Mouse (Mus musculus): ENCODE measurements around the gene Hsh2d. TPM values are rescaled to one million over a fixed set of nuclear protein-coding genes. Genes with fewer than 3 reads are reported as not detected.
A peak's percentile ranks its signal among the peaks of the same experiment; 100 is the strongest.

Gene Hsh2d
- polyA plus RNA-seq, 1 experiment: not detected

DNA sequence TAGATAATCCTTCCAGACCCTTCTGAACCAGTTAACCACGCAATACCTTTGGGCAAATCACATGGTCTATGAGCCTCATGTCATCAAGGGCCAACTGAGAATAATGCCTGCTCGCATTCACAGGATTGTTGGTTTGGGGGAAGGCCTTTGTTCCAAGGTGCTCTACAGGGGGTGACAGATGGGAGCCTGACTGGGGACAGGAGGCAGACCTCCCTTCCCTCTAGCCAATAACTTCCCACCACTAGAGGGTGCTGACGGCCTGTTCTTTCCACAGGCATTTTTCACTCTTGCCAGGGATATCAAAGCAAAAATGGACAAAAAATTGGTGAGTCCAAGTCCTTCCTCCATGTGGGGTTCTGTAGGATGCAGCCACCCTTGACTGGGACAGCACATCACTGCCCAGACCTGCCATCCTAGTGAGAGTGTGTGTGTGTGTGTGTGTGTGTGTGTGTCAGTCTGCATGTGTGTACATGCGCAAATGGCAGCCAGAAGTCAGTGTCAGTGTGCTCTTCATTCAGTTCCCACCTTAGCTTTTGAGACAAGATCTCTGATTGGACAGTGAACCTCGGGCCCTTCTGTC lies 12.0 kb upstream of the Hsh2d start:
- H3K4me3 ChIP-seq: no peak overlapping the region
- no peaks in the 10 kb centered on the region for H3K79me2 ChIP-seq (ENCODE audit: control insufficient read depth, insufficient read depth)
- H3ac ChIP-seq (ENCODE audit: control insufficient read depth, insufficient read length): no peak overlapping the region
- no peaks in the 10 kb centered on the region for H3K36me3 ChIP-seq (ENCODE audit: control insufficient read depth, insufficient read depth)
- H3K4me2 ChIP-seq (ENCODE audit: low read depth): no peak overlapping the region
- no peak for TF ChIP-seq POLR2AphosphoS2 (IDR thresholded peaks at IDR 0.05; ENCODE audit: insufficient read length, low read depth)
- no peak for TF ChIP-seq TCF12 (IDR thresholded peaks at IDR 0.05; ENCODE audit: insufficient read depth, poor library complexity, severe bottlenecking)
- no peak for TF ChIP-seq REST (IDR thresholded peaks at IDR 0.05; ENCODE audit: insufficient read depth, insufficient read length)
- no peak for TF ChIP-seq TCF3 (IDR thresholded peaks at IDR 0.05; ENCODE audit: insufficient read length, low read depth)
- TF ChIP-seq USF1 (IDR thresholded peaks at IDR 0.05; ENCODE audit: low read depth): no peak
- no peak for TF ChIP-seq SRF (IDR thresholded peaks at IDR 0.05; ENCODE audit: control insufficient read depth, insufficient read length, low read depth)
- TF ChIP-seq POLR2A (IDR thresholded peaks at IDR 0.05; ENCODE audit: insufficient read length, low read depth): no peak
- TF ChIP-seq CEBPB (IDR thresholded peaks at IDR 0.05; ENCODE audit: insufficient read depth, poor library complexity, severe bottlenecking): no peak
- no peak for TF ChIP-seq E2F4 (IDR thresholded peaks at IDR 0.05; ENCODE audit: insufficient read depth)
- TF ChIP-seq MYOD1 (IDR thresholded peaks at IDR 0.05; ENCODE audit: control insufficient read depth in 1 of 3, insufficient read length in 2 of 3, low read depth in 2 of 3): no peak
- TF ChIP-seq MAX (IDR thresholded peaks at IDR 0.05; ENCODE audit: low read depth): no peak
- TF ChIP-seq MYOG (IDR thresholded peaks at IDR 0.05; ENCODE audit: control insufficient read depth in 1 of 3, insufficient read depth in 1 of 3, insufficient read length in 2 of 3, low read depth in 2 of 3): no peak
- H3K27me3 ChIP-seq (ENCODE audit: control insufficient read depth, insufficient read depth, insufficient read length): no peaks in the 10 kb centered on the region

DNA sequence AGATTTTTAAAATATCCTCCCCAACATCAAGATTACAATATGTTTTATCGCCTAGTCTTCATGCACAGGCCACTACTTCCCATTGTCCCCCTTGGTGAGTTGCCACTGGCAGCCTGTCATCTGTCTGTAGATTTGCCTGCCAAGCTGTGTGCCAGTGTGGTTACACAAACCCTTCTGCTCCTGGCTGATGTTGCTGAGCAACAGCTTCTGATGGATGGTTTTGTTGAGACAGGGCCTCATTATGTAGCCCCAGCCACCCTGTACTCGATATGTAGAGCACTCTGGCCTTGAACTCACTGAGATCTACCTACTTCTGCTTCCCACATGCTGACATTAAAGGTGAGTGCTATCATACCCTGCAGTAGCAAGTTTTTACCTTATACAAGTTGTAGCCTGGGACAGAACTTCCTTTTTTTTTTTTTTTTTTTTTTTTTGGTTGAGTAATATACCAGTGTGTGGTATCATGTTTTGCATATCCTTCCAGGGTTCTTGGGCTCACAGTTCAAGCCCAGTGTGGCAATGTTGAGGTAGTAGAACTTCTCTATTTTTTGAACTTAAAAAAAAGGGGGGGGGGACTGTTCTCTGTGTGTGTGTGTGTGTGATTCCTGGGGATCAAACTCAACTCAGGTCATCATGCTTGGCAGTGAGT lies 5.8 kb upstream of the Hsh2d start:
- Histone ChIP-seq H3K36me3 (ENCODE audit: control insufficient read depth, insufficient read depth) (no peaks in the 10 kb centered on the region), H3ac (ENCODE audit: control insufficient read depth, insufficient read length) (no peak overlapping the region), H3K4me3 (no peak overlapping the region), H3K79me2 (ENCODE audit: control insufficient read depth, insufficient read depth) (no peaks in the 10 kb centered on the region), H3K27me3 (ENCODE audit: control insufficient read depth, insufficient read depth, insufficient read length) (no peaks in the 10 kb centered on the region), H3K4me2 (ENCODE audit: low read depth) (no peak overlapping the region)
- TF ChIP-seq CEBPB (IDR thresholded peaks at IDR 0.05; ENCODE audit: insufficient read depth, poor library complexity, severe bottlenecking): no peak
- peak; percentile 45 for TF ChIP-seq POLR2AphosphoS2 (IDR thresholded peaks at IDR 0.05; ENCODE audit: insufficient read length, low read depth)

DNA sequence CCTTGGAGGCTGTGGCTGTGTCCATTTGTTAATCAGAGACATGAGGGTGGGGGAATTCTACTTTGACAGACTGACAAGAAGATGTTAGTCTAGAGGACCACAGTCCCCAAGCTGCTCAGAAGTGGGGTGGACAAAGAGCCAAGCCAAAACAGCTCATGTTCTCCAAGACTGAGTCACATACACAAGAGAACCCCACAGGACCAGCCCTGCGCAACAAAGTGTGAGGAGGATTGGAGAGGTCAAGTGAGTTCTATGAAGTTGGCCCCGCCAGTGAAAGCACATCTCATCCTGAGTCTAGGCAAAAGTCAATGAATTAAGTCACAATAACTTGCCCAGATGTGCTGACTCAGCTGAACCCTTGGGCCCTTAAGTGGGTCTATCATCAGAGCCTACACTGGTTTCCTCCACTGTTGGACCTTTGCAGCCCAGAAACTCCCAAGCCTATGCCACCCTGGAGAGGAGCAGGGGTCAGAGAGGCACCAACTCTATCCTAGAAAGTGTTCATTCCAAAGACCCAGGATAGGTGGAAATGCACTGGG lies 1.6 kb upstream of the Hsh2d start:
- no peak for TF ChIP-seq USF1 (IDR thresholded peaks at IDR 0.05; ENCODE audit: low read depth)
- TF ChIP-seq CEBPB (IDR thresholded peaks at IDR 0.05; ENCODE audit: insufficient read depth, poor library complexity, severe bottlenecking): no peak
- no peak for TF ChIP-seq MAX (IDR thresholded peaks at IDR 0.05; ENCODE audit: low read depth)
- TF ChIP-seq REST (IDR thresholded peaks at IDR 0.05; ENCODE audit: insufficient read depth, insufficient read length): no peak
- TF ChIP-seq MYOG (IDR thresholded peaks at IDR 0.05; ENCODE audit: control insufficient read depth in 1 of 3, insufficient read depth in 1 of 3, insufficient read length in 2 of 3, low read depth in 2 of 3): no peak
- TF ChIP-seq MYOD1 (IDR thresholded peaks at IDR 0.05; ENCODE audit: control insufficient read depth in 1 of 3, insufficient read length in 2 of 3, low read depth in 2 of 3): no peak
- Histone ChIP-seq H3K27me3 (ENCODE audit: control insufficient read depth, insufficient read depth, insufficient read length) (no peaks in the 10 kb centered on the region), H3K4me2 (ENCODE audit: low read depth) (no peak overlapping the region)

DNA sequence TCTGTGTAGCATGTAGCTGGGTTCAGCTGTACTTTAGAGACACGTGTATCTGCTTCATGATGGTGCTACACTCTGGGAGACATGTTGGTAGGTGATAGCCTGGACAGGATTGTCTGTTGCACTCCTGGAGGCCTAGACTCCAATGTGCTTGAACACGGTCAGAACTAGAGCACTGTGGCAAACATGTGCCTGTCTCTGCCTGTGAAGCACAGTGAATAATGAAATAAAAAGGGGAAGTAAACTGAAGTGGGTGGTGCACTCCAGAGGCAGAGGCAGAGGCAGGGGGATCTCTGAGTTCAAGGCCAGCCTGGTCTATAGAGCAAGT lies 739 bp downstream of the Hsh2d start:
- Histone ChIP-seq H3ac (ENCODE audit: control insufficient read depth, insufficient read length) (no peak overlapping the region), H3K27me3 (ENCODE audit: control insufficient read depth, insufficient read depth, insufficient read length) (no peaks in the 10 kb centered on the region), H3K36me3 (ENCODE audit: control insufficient read depth, insufficient read depth) (no peaks in the 10 kb centered on the region), H3K4me3 (no peak overlapping the region), H3K4me2 (ENCODE audit: low read depth) (no peak overlapping the region), H3K79me2 (ENCODE audit: control insufficient read depth, insufficient read depth) (no peaks in the 10 kb centered on the region)
- TF ChIP-seq POLR2AphosphoS2 (IDR thresholded peaks at IDR 0.05; ENCODE audit: insufficient read length, low read depth) (no peak), POLR2A (IDR thresholded peaks at IDR 0.05; ENCODE audit: insufficient read length, low read depth) (no peak), CEBPB (IDR thresholded peaks at IDR 0.05; ENCODE audit: insufficient read depth, poor library complexity, severe bottlenecking) (no peak), TCF12 (IDR thresholded peaks at IDR 0.05; ENCODE audit: insufficient read depth, poor library complexity, severe bottlenecking) (no peak), MAX (IDR thresholded peaks at IDR 0.05; ENCODE audit: low read depth) (no peak), TCF3 (IDR thresholded peaks at IDR 0.05; ENCODE audit: insufficient read length, low read depth) (no peak), USF1 (IDR thresholded peaks at IDR 0.05; ENCODE audit: low read depth) (no peak), MYOD1 (IDR thresholded peaks at IDR 0.05; ENCODE audit: control insufficient read depth in 1 of 3, insufficient read length in 2 of 3, low read depth in 2 of 3) (no peak), E2F4 (IDR thresholded peaks at IDR 0.05; ENCODE audit: insufficient read depth) (no peak), SRF (IDR thresholded peaks at IDR 0.05; ENCODE audit: control insufficient read depth, insufficient read length, low read depth) (no peak), REST (IDR thresholded peaks at IDR 0.05; ENCODE audit: insufficient read depth, insufficient read length) (no peak), MYOG (IDR thresholded peaks at IDR 0.05; ENCODE audit: control insufficient read depth in 1 of 3, insufficient read depth in 1 of 3, insufficient read length in 2 of 3, low read depth in 2 of 3) (no peak)

More for the DNA sequence above, 1.6 kb upstream of the Hsh2d start:
- Histone ChIP-seq H3K36me3 (ENCODE audit: control insufficient read depth, insufficient read depth) (no peaks in the 10 kb centered on the region), H3ac (ENCODE audit: control insufficient read depth, insufficient read length) (no peak overlapping the region), H3K79me2 (ENCODE audit: control insufficient read depth, insufficient read depth) (no peaks in the 10 kb centered on the region), H3K4me3 (no peak overlapping the region)

DNA sequence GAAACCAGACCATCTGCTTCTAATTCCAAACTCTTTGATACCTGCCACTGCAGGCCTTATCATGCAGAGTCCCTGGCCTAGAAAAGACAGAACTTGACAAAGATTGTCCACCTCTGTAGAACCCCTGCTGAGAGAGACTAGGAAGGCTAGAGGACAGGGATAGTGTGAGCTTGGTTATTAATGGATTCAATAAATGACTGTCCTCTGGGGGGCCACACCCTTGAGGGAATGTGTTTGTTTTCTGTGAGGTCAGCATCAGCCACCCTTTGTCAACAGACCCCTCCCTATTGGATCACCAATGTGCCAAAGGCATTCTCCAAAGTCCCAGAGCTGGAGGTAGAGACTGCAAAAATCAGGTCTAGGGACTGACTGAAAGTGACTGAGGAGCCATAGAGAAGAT lies 2.6 kb downstream of the Hsh2d start:
- TF ChIP-seq MYOG (IDR thresholded peaks at IDR 0.05; ENCODE audit: control insufficient read depth in 1 of 3, insufficient read depth in 1 of 3, insufficient read length in 2 of 3, low read depth in 2 of 3): no peak
- H3K36me3 ChIP-seq (ENCODE audit: control insufficient read depth, insufficient read depth): no peaks in the 10 kb centered on the region

More for the DNA sequence above, 2.6 kb downstream of the Hsh2d start:
- no peak overlapping the region for H3K4me3 ChIP-seq
- no peak overlapping the region for H3ac ChIP-seq (ENCODE audit: control insufficient read depth, insufficient read length)
- no peaks in the 10 kb centered on the region for H3K27me3 ChIP-seq (ENCODE audit: control insufficient read depth, insufficient read depth, insufficient read length)
- H3K79me2 ChIP-seq (ENCODE audit: control insufficient read depth, insufficient read depth): no peaks in the 10 kb centered on the region
- no peak overlapping the region for H3K4me2 ChIP-seq (ENCODE audit: low read depth)
